13 mouse cellular contexts compared by ENCODE assay signal in genomic region chr11:56040917-56041316, GRCm38 (mm10). TPM values are rescaled to one million over a fixed set of nuclear protein-coding genes. Genes with fewer than 3 reads are reported as not detected.
DNase-seq lines count a peak whose midpoint lies in the region; ATAC-seq lines count a peak whose summit lies in the region.
"Had no signal": no experiment of that assay in that cellular context is flagged by ENCODE, and none has a peak within 500 bp of the region (broad histone marks: within the 10 kb centered on the region; RNA-seq: fewer than 3 reads in every experiment).

Gene Nmur2, minus strand, starts transcription at chr11:56041010.

- H3K9ac ChIP-seq in neural tube, embryonic 11.5 days (ENCODE audit: low read length): no peak within 1 kb of the TSS
- H3K9ac ChIP-seq in neural tube, embryonic 15.5 days (replicated peaks): no peak within 1 kb of the TSS
- H3K9ac ChIP-seq in embryonic facial prominence, embryonic 14.5 days (ENCODE audit: low read depth, low read length): no peak within 1 kb of the TSS
- no peak within 1 kb of the TSS for H3K9ac ChIP-seq in limb, embryonic 12.5 days (replicated peaks)
- H3K9ac ChIP-seq: embryonic facial prominence, embryonic 15.5 days; heart, embryonic 13.5 days had no signal

- 0 out of 2 replicates have a peak, but pooled peaks cover 2% of the 10 kb centered on the region for H3K4me1 ChIP-seq in neural tube, embryonic 11.5 days (ENCODE audit: control insufficient read depth, insufficient read depth, low read length)
- 0 out of 2 replicates have a peak, but pooled peaks cover 5% of the 10 kb centered on the region for H3K4me1 ChIP-seq in neural tube, embryonic 15.5 days
- no peaks in the 10 kb centered on the region for H3K4me1 ChIP-seq in embryonic facial prominence, embryonic 14.5 days (ENCODE audit: control insufficient read depth, insufficient read depth, low read length)
- no peaks in the 10 kb centered on the region for H3K4me1 ChIP-seq in limb, embryonic 12.5 days (replicated peaks)
- H3K4me1 ChIP-seq: embryonic facial prominence, embryonic 15.5 days; heart, embryonic 13.5 days had no signal

- H3K9me3 ChIP-seq in neural tube, embryonic 11.5 days (ENCODE audit: control insufficient read depth, low read length): no peaks in the 10 kb centered on the region
- no peaks in the 10 kb centered on the region for H3K9me3 ChIP-seq in neural tube, embryonic 15.5 days (replicated peaks)
- H3K9me3 ChIP-seq in embryonic facial prominence, embryonic 14.5 days (ENCODE audit: control insufficient read depth, low read length): no peaks in the 10 kb centered on the region
- H3K9me3 ChIP-seq in limb, embryonic 12.5 days: no peaks in the 10 kb centered on the region
- H3K9me3 ChIP-seq: embryonic facial prominence, embryonic 15.5 days; heart, embryonic 13.5 days had no signal

- peak; percentile 13 for DNase-seq in neural tube, embryonic 11.5 days (ENCODE audit: low spot score)
- DNase-seq in embryonic facial prominence, embryonic 14.5 days (ENCODE audit: low spot score): peak; percentile 5
- DNase-seq in testis, postnatal 14 days (ENCODE audit: low spot score): peak; percentile 11
- no peak for DNase-seq in frontal cortex, postnatal 14 days (ENCODE audit: low spot score in 2 of 2)
- DNase-seq in heart, postnatal 25 days (ENCODE audit: low spot score): no peak
- DNase-seq: thymus, postnatal 25 days had no signal

- H3K4me3 ChIP-seq in neural tube, embryonic 11.5 days (ENCODE audit: low read depth, low read length): no peak within 1 kb of the TSS
- no peak within 1 kb of the TSS for H3K4me3 ChIP-seq in neural tube, embryonic 15.5 days (replicated peaks)
- H3K4me3 ChIP-seq in embryonic facial prominence, embryonic 14.5 days (ENCODE audit: low read depth, low read length): no peak within 1 kb of the TSS
- H3K4me3 ChIP-seq in limb, embryonic 12.5 days (replicated peaks): no peak within 1 kb of the TSS
- H3K4me3 ChIP-seq: embryonic facial prominence, embryonic 15.5 days; heart, embryonic 13.5 days had no signal

- no peak within 1 kb of the TSS for H3K4me2 ChIP-seq in neural tube, embryonic 11.5 days (ENCODE audit: low read depth)
- H3K4me2 ChIP-seq in neural tube, embryonic 15.5 days: no peak within 1 kb of the TSS
- H3K4me2 ChIP-seq in embryonic facial prominence, embryonic 14.5 days (ENCODE audit: low read depth, low read length): no peak within 1 kb of the TSS
- peak within 1 kb of the TSS; percentile 22 for H3K4me2 ChIP-seq in limb, embryonic 12.5 days
- H3K4me2 ChIP-seq: embryonic facial prominence, embryonic 15.5 days; heart, embryonic 13.5 days had no signal

- H3K36me3 ChIP-seq in neural tube, embryonic 11.5 days (ENCODE audit: control insufficient read depth, insufficient read depth, low read length): no peaks in the 10 kb centered on the region
- H3K36me3 ChIP-seq in neural tube, embryonic 15.5 days: no peaks in the 10 kb centered on the region
- H3K36me3 ChIP-seq in embryonic facial prominence, embryonic 14.5 days (ENCODE audit: control insufficient read depth, insufficient read depth, low read length): no peaks in the 10 kb centered on the region
- no peaks in the 10 kb centered on the region for H3K36me3 ChIP-seq in limb, embryonic 12.5 days
- H3K36me3 ChIP-seq: embryonic facial prominence, embryonic 15.5 days; G1E; heart, embryonic 13.5 days had no signal

- no peak within 1 kb of the TSS for H3K27ac ChIP-seq in neural tube, embryonic 11.5 days (ENCODE audit: low read depth, low read length)
- H3K27ac ChIP-seq in neural tube, embryonic 15.5 days (replicated peaks): no peak within 1 kb of the TSS
- H3K27ac ChIP-seq in embryonic facial prominence, embryonic 14.5 days (replicated peaks; ENCODE audit: low read depth, low read length): no peak within 1 kb of the TSS
- H3K27ac ChIP-seq in limb, embryonic 12.5 days: no peak within 1 kb of the TSS
- H3K27ac ChIP-seq: embryonic facial prominence, embryonic 15.5 days; heart, embryonic 13.5 days had no signal

- H3K27me3 ChIP-seq in neural tube, embryonic 11.5 days (ENCODE audit: control insufficient read depth, insufficient read depth, low read length): no peaks in the 10 kb centered on the region
- no peaks in the 10 kb centered on the region for H3K27me3 ChIP-seq in neural tube, embryonic 15.5 days (replicated peaks)
- H3K27me3 ChIP-seq in embryonic facial prominence, embryonic 14.5 days (replicated peaks; ENCODE audit: control insufficient read depth, insufficient read depth, low read length): no peaks in the 10 kb centered on the region
- H3K27me3 ChIP-seq in limb, embryonic 12.5 days: no peaks in the 10 kb centered on the region
- H3K27me3 ChIP-seq: embryonic facial prominence, embryonic 15.5 days; heart, embryonic 13.5 days had no signal

- intact Hi-C loops in heart, postnatal 25 days (cut with DNase I): no loop called here

- WGBS in neural tube, embryonic 11.5 days: 2% methylated on average over 6 of the region's 6 CpGs
- WGBS in neural tube, embryonic 15.5 days: 4% methylated on average over 6 of the region's 6 CpGs
- WGBS in embryonic facial prominence, embryonic 14.5 days: 3% methylated on average over 6 of the region's 6 CpGs
- 4% methylated on average over 6 of the region's 6 CpGs for WGBS in limb, embryonic 12.5 days

- ATAC-seq in neural tube, embryonic 11.5 days (ENCODE audit: insufficient read depth, low FRiP score, low TSS enrichment): no peak
- ATAC-seq in neural tube, embryonic 15.5 days (ENCODE audit: low FRiP score): no peak
- ATAC-seq in embryonic facial prominence, embryonic 14.5 days (ENCODE audit: low read depth): peak; percentile 41; the same call in 1 of the 2 replicates
- ATAC-seq in limb, embryonic 12.5 days (ENCODE audit: insufficient number of reproducible peaks, insufficient read depth, low FRiP score, low TSS enrichment, low read depth): no peak

RNA-seq across cellular contexts. Expression of gene Nmur2, which starts in this region (rescaled TPM):
- not detected in 2 replicates for polyA plus RNA-seq in neural tube, embryonic 11.5 days (2014; fragmentation: Nextera tagmentation; extraction: Ambion mirVana)
- polyA plus RNA-seq in neural tube, embryonic 15.5 days (2015; fragmentation: Nextera tagmentation; extraction: Ambion mirVana): 0.31 and 0.38 TPM in 2 replicates
- polyA plus RNA-seq in embryonic facial prominence, embryonic 14.5 days (2014; fragmentation: Nextera tagmentation; extraction: Ambion mirVana): 0.08 and 0.24 TPM in 2 replicates
- polyA plus RNA-seq in limb, embryonic 12.5 days (2016; fragmentation: Nextera tagmentation; extraction: Ambion mirVana): 0.12 TPM in 1 of 2 replicates, not detected in the other
- not detected for total RNA-seq in heart, postnatal 25 days (2021)
- total RNA-seq: liver, adult 2 months; megakaryocyte-erythroid progenitor cell, adult 5-6 weeks had no signal
- polyA plus RNA-seq: G1E; heart, embryonic 13.5 days; liver, adult 2 months had no signal

Comparison
In these comparisons a context has a peak if more than half of its experiments do, and no peak if none do; other contexts are left out.
1. Peak in DNase-seq in neural tube, embryonic 11.5 days; RNA of the gene not detected or under 1 TPM.
2. Peak in DNase-seq and ATAC-seq in embryonic facial prominence, embryonic 14.5 days; RNA of the gene not detected or under 1 TPM.